Mouse (Mus musculus): ENCODE data around the gene Fxyd1. TPM values are rescaled to one million over a fixed set of nuclear protein-coding genes. Genes with fewer than 3 reads are reported as not detected.

Fxyd1 gene
- total and polyA plus RNA-seq, 3 experiments = 0.22 TPM; not detected in 2

- H3K27me3 ChIP-seq (ENCODE audit: control insufficient read depth in 1 of 2, insufficient read depth in 2 of 2, low read length in 2 of 2) = peaks cover 0 to 2% of the 10 kb centered on the region in 2 experiments; a peak in 3 of 4 replicates
- H3K79me2 ChIP-seq (ENCODE audit: control insufficient read depth, insufficient read depth, low read length, poor library complexity) = no peaks in the 10 kb centered on the region
- TF ChIP-seq ZC3H11A (IDR thresholded peaks at IDR 0.05; ENCODE audit: low read depth, low read length) (no peak), USF2 (IDR thresholded peaks at IDR 0.05; ENCODE audit: borderline replicate concordance in 1 of 2, insufficient read depth in 1 of 2, low read depth in 1 of 2, low read length in 2 of 2) (no peak), MYB (IDR thresholded peaks at IDR 0.05; ENCODE audit: low read depth, low read length) (no peak), POLR2A (IDR thresholded peaks at IDR 0.05; ENCODE audit: control insufficient read depth in 1 of 2, insufficient read depth in 1 of 2, low read depth in 1 of 2, low read length in 2 of 2, poor library complexity in 1 of 2) (no peak), RAD21 (IDR thresholded peaks at IDR 0.05; ENCODE audit: low read depth, low read length) (no peak), RCOR1 (IDR thresholded peaks at IDR 0.05; ENCODE audit: low read depth, low read length) (no peak), MAZ (IDR thresholded peaks at IDR 0.05; ENCODE audit: low read depth, low read length) (no peak), CTCF (IDR thresholded peaks at IDR 0.05 in 2 of 3, conservative IDR thresholded peaks at IDR 0.05 in 1 of 3; ENCODE audit: control insufficient read depth in 1 of 3, insufficient read depth in 1 of 3, low read depth in 2 of 3, low read length in 3 of 3, poor library complexity in 1 of 3, severe bottlenecking in 1 of 3) (no peak), TAL1 (IDR thresholded peaks at IDR 0.05; ENCODE audit: low read length) (no peak), POLR2AphosphoS2 (IDR thresholded peaks at IDR 0.05; ENCODE audit: low read length) (no peak), CHD2 (IDR thresholded peaks at IDR 0.05; ENCODE audit: low read length) (no peak), MYC (IDR thresholded peaks at IDR 0.05; ENCODE audit: low read depth, low read length) (no peak), HCFC1 (IDR thresholded peaks at IDR 0.05; ENCODE audit: low read depth, low read length) (no peak), GATA1 (IDR thresholded peaks at IDR 0.05; ENCODE audit: low read depth, low read length) (no peak), BHLHE40 (IDR thresholded peaks at IDR 0.05; ENCODE audit: borderline replicate concordance, low read depth, low read length) (no peak), ELF1 (IDR thresholded peaks at IDR 0.05; ENCODE audit: low read depth, low read length) (no peak), GABPA (IDR thresholded peaks at IDR 0.05; ENCODE audit: low read depth, low read length) (no peak), UBTF (IDR thresholded peaks at IDR 0.05; ENCODE audit: borderline replicate concordance, insufficient read depth, low read depth, low read length) (no peak), POLR2AphosphoS5 (IDR thresholded peaks at IDR 0.05; ENCODE audit: borderline replicate concordance, low read depth, low read length) (no peak), USF1 (IDR thresholded peaks at IDR 0.05; ENCODE audit: low read depth, low read length) (no peak)
- H3K9ac ChIP-seq (ENCODE audit: control insufficient read depth, low read depth, low read length, poor library complexity, severe bottlenecking) = no peak overlapping the region
- no peaks in the 10 kb centered on the region for H3K4me1 ChIP-seq (ENCODE audit: control insufficient read depth in 1 of 2, insufficient read depth in 2 of 2, low read length in 2 of 2)
- no peaks in the 10 kb centered on the region for H3K36me3 ChIP-seq (ENCODE audit: control insufficient read depth in 1 of 2, insufficient read depth in 2 of 2, low read length in 2 of 2)
- no peak for DNase-seq (ENCODE audit: low read depth, low spot score)
- no peak overlapping the region for H3K27ac ChIP-seq (ENCODE audit: control insufficient read depth, low read depth, low read length)
- no peak overlapping the region for H3K4me3 ChIP-seq (ENCODE audit: control insufficient read depth in 1 of 2, insufficient read depth in 1 of 2, low read depth in 2 of 2, low read length in 2 of 2)
- no peaks in the 10 kb centered on the region for H3K9me3 ChIP-seq (replicated peaks; ENCODE audit: insufficient read depth, low read length)
These were observed 31.2 kb upstream of the Fxyd1 start for GRCm38 (mm10) chr7:31088206-31088605.

DNA sequence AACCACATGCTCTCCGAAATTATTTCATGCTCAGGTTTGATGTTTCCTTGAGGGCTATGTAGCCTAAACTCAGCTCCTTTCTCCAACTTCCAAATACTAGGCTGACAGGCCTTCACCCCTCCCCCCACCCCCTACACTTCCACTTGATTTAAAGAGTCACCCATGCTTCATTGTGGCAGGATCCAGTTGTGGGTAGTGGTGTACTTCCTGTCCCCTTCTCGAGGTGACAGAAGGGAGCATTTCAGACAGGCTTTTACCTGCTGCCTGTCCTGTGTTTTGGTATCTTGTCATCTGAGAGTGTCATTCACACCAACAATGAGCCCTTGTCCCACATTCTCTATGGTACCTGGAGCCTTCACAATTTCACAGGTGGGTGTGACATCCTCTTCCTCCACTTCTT lies 30.3 kb upstream of the Fxyd1 start:
- Histone ChIP-seq H3K27ac (ENCODE audit: control insufficient read depth, low read depth, low read length) (no peak overlapping the region), H3K9me3 (replicated peaks; ENCODE audit: insufficient read depth, low read length) (no peaks in the 10 kb centered on the region), H3K9ac (ENCODE audit: control insufficient read depth, low read depth, low read length, poor library complexity, severe bottlenecking) (no peak overlapping the region), H3K4me1 (ENCODE audit: control insufficient read depth in 1 of 2, insufficient read depth in 2 of 2, low read length in 2 of 2) (no peaks in the 10 kb centered on the region), H3K79me2 (ENCODE audit: control insufficient read depth, insufficient read depth, low read length, poor library complexity) (no peaks in the 10 kb centered on the region), H3K36me3 (ENCODE audit: control insufficient read depth in 1 of 2, insufficient read depth in 2 of 2, low read length in 2 of 2) (no peaks in the 10 kb centered on the region), H3K4me3 (ENCODE audit: control insufficient read depth in 1 of 2, insufficient read depth in 1 of 2, low read depth in 2 of 2, low read length in 2 of 2) (no peak overlapping the region), H3K27me3 (ENCODE audit: control insufficient read depth in 1 of 2, insufficient read depth in 2 of 2, low read length in 2 of 2) (peaks cover 0 to 6% of the 10 kb centered on the region in 2 experiments; a peak in 3 of 4 replicates)
- DNase-seq (ENCODE audit: low read depth, low spot score) = no peak
- no peak for TF ChIP-seq GATA1 (IDR thresholded peaks at IDR 0.05; ENCODE audit: low read depth, low read length)
- no peak for TF ChIP-seq CTCF (IDR thresholded peaks at IDR 0.05 in 2 of 3, conservative IDR thresholded peaks at IDR 0.05 in 1 of 3; ENCODE audit: control insufficient read depth in 1 of 3, insufficient read depth in 1 of 3, low read depth in 2 of 3, low read length in 3 of 3, poor library complexity in 1 of 3, severe bottlenecking in 1 of 3)
- no peak for TF ChIP-seq NELFE (IDR thresholded peaks at IDR 0.05; ENCODE audit: low read depth, low read length)
- TF ChIP-seq MAZ (IDR thresholded peaks at IDR 0.05; ENCODE audit: low read depth, low read length) = no peak
- no peak for TF ChIP-seq CHD1 (IDR thresholded peaks at IDR 0.05; ENCODE audit: low read depth, low read length)
- TF ChIP-seq RCOR1 (IDR thresholded peaks at IDR 0.05; ENCODE audit: low read depth, low read length) = no peak
- no peak for TF ChIP-seq POLR2AphosphoS2 (IDR thresholded peaks at IDR 0.05; ENCODE audit: low read length)
- TF ChIP-seq MAX (IDR thresholded peaks at IDR 0.05; ENCODE audit: low read length) = no peak
- no peak for TF ChIP-seq RAD21 (IDR thresholded peaks at IDR 0.05; ENCODE audit: low read depth, low read length)
- TF ChIP-seq EP300 (IDR thresholded peaks at IDR 0.05; ENCODE audit: low read depth in 1 of 2, low read length in 2 of 2) = no peak
- no peak for TF ChIP-seq ELF1 (IDR thresholded peaks at IDR 0.05; ENCODE audit: low read depth, low read length)
- TF ChIP-seq POLR2AphosphoS5 (IDR thresholded peaks at IDR 0.05; ENCODE audit: borderline replicate concordance, low read depth, low read length) = no peak
- no peak for TF ChIP-seq TBP (IDR thresholded peaks at IDR 0.05; ENCODE audit: low read depth, low read length)
- TF ChIP-seq HCFC1 (IDR thresholded peaks at IDR 0.05; ENCODE audit: low read depth, low read length) = no peak
- TF ChIP-seq ZC3H11A (IDR thresholded peaks at IDR 0.05; ENCODE audit: low read depth, low read length) = no peak
- no peak for TF ChIP-seq MXI1 (IDR thresholded peaks at IDR 0.05; ENCODE audit: low read depth, low read length)

Data from MEL (cell line).